Mouse (Mus musculus) kidney, embryonic 16.5 days (tissue): Measurements from ENCODE around the gene Gm7682. TPM values are rescaled to one million over a fixed set of nuclear protein-coding genes. Genes with fewer than 3 reads are reported as not detected.
"Not testable (repeated sequence)": the region's sequence is repeated elsewhere in the genome, so short reads cannot be mapped to it uniquely, and the experiment has no call there.

Source experiments
- ATAC-seq: fragments of 200-750 bp; cut with Nextera tagmentation; 2 replicates; pipeline ENCODE4 v1.8.0; 2017; ENCODE audit warnings: moderate TSS enrichment; ENCODE audit not compliant: low FRiP score, low TSS enrichment
- H3K27ac ChIP-seq: fragments of 300-500 bp; sonication (generic); 2 replicates; pipeline ENCODE4 v1.5.1; 2014; ENCODE audit warnings: low read length
- H3K27me3 ChIP-seq: fragments of 300-500 bp; sonication (generic); 2 replicates; pipeline ENCODE4 v1.6.1; 2014; ENCODE audit warnings: low read length, control low read depth, mixed read lengths; ENCODE audit not compliant: insufficient read depth
- H3K36me3 ChIP-seq: fragments of 300-500 bp; sonication (generic); 2 replicates; pipeline ENCODE4 v1.6.1; 2014; ENCODE audit warnings: low read length, control low read depth, mixed read lengths; ENCODE audit not compliant: insufficient read depth
- H3K4me1 ChIP-seq: fragments of 300-500 bp; sonication (generic); 2 replicates; pipeline ENCODE4 v1.6.1; 2014; ENCODE audit warnings: low read length, control low read depth, mixed read lengths; ENCODE audit not compliant: insufficient read depth
- H3K4me2 ChIP-seq: fragments of 300-500 bp; sonication (generic); replicated peaks from 2 replicates; pipeline ENCODE4 v1.6.1; 2014; ENCODE audit warnings: low read depth, low read length
- H3K4me3 ChIP-seq: fragments of 300-500 bp; sonication (generic); 2 replicates; pipeline ENCODE4 v1.5.1; 2014; ENCODE audit warnings: mild to moderate bottlenecking, low read length
- H3K9ac ChIP-seq: fragments of 300-500 bp; sonication (generic); replicated peaks from 2 replicates; pipeline ENCODE4 v1.6.1; 2014; ENCODE audit warnings: low read length
- H3K9me3 ChIP-seq: fragments of 300-500 bp; sonication (generic); 2 replicates; pipeline ENCODE4 v1.6.1; 2016; ENCODE audit warnings: low read length, control low read depth
- WGBS: fragments of 180-500 bp; shearing (Covaris S2); extraction: QIAGEN DNeasy Blood & Tissue Kit; methylation state at CpG from one replicate; pipeline ENCODE4 v1.1.7; 2014; 5-methylcytosine and 5-hydroxymethylcytosine counted together
- polyA plus RNA-seq: library from polyadenylated mRNA; unstranded; fragments of >200 nt; fragmentation: Nextera tagmentation; extraction: Ambion mirVana; gene quantifications from 2 replicates; pipeline ENCODE4 v1.2.1, GENCODE M21; 2015

The Gm7682 gene
- not detected in 2 replicates for polyA plus RNA-seq

DNA sequence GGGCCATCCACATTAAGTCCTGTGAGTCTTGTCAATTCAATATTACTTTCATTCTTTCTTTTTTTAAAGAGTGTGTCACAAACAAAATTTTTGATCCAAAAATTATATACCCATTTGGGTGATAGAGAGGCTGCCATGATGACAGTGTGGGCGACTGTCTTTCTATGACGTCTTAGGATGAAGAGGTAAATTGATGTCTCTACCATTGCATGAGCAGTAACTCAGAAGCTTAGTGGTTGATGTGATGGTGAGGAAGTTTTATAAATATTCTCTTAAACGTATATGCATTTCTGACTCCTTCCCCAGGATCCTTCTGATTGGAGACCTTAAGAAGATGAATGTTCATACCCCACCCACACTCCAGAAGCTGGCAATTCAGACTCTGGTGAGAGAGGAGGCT is at the start of gene Gm7682:
TSS of gene Gm7682 (plus strand) at position 301 of the 400 bp plus-strand sequence.
- not testable (repeated sequence) for H3K4me1 ChIP-seq, H3K9me3 ChIP-seq, H3K27ac ChIP-seq, H3K9ac ChIP-seq, H3K4me3 ChIP-seq, ATAC-seq, H3K4me2 ChIP-seq, H3K27me3 ChIP-seq, H3K36me3 ChIP-seq
- WGBS: no CpG with 5 or more reads among the region's 3 CpGs

Other genes starting within 250 kb of the Gm7682 start
- not detected in 2 replicates for gene Gm3106, start 227.8 kb upstream of the Gm7682 start, polyA plus RNA-seq
- gene A430089I19Rik, start 139.0 kb upstream of the Gm7682 start, polyA plus RNA-seq: not detected in 2 replicates
- not detected in 2 replicates for gene Gm6502, start 131.3 kb upstream of the Gm7682 start, polyA plus RNA-seq
- gene AA792892, start 106.0 kb upstream of the Gm7682 start, polyA plus RNA-seq: not detected in 2 replicates
- not detected in 2 replicates for gene Gm3139, start 80.5 kb downstream of the Gm7682 start, polyA plus RNA-seq
- not detected in 2 replicates for gene Gm3147, start 170.6 kb downstream of the Gm7682 start, polyA plus RNA-seq
- gene Gm6509, start 178.2 kb downstream of the Gm7682 start, polyA plus RNA-seq: not detected in 2 replicates
- gene Gm6205, start 202.6 kb downstream of the Gm7682 start, polyA plus RNA-seq: not detected in 2 replicates